Mouse (Mus musculus) stomach, postnatal 0 days (tissue): Measurements from ENCODE around the gene 4931408C20Rik. TPM values are rescaled to one million over a fixed set of nuclear protein-coding genes. Genes with fewer than 3 reads are reported as not detected.

Experiments
- ATAC-seq: fragments of 200-750 bp; cut with Nextera tagmentation; 2 replicates; pipeline ENCODE4 v1.8.0; 2017; ENCODE audit not compliant: low FRiP score, low TSS enrichment
- DNase-seq: peaks from one replicate; pipeline ENCODE4 v3.0.0-alpha.2; 2016; ENCODE audit warnings: low spot score
- H3K27ac ChIP-seq: fragments of 300-500 bp; sonication (generic); replicated peaks from 2 replicates; pipeline ENCODE4 v1.5.1; 2014; ENCODE audit warnings: mild to moderate bottlenecking, control low read depth
- H3K27me3 ChIP-seq: fragments of 300-500 bp; sonication (generic); 2 replicates; pipeline ENCODE4 v1.6.1; 2014; ENCODE audit warnings: low read length; ENCODE audit not compliant: control insufficient read depth, insufficient read depth
- H3K36me3 ChIP-seq: fragments of 300-500 bp; sonication (generic); 2 replicates; pipeline ENCODE4 v1.6.1; 2014; ENCODE audit warnings: low read length, mixed read lengths; ENCODE audit not compliant: control insufficient read depth, insufficient read depth
- H3K4me1 ChIP-seq: fragments of 300-500 bp; sonication (generic); replicated peaks from 2 replicates; pipeline ENCODE4 v1.6.1; 2014; ENCODE audit warnings: antibody characterized with exemption; ENCODE audit not compliant: control insufficient read depth, insufficient read depth
- H3K4me2 ChIP-seq: fragments of 300-500 bp; sonication (generic); replicated peaks from 2 replicates; pipeline ENCODE4 v1.6.1; 2014; ENCODE audit warnings: low read depth, mild to moderate bottlenecking, control low read depth, moderate library complexity
- H3K4me3 ChIP-seq: fragments of 300-500 bp; sonication (generic); 2 replicates; pipeline ENCODE4 v1.5.1; 2014; ENCODE audit warnings: low read depth, low read length, control low read depth
- H3K9ac ChIP-seq: fragments of 300-500 bp; sonication (generic); 2 replicates; pipeline ENCODE4 v1.6.1; 2014; ENCODE audit warnings: mild to moderate bottlenecking, low read length, control low read depth, mixed read lengths
- H3K9me3 ChIP-seq: fragments of 300-500 bp; sonication (generic); 2 replicates; pipeline ENCODE4 v1.6.1; 2016; ENCODE audit warnings: low read length; ENCODE audit not compliant: control insufficient read depth
- CTCF ChIP-seq: IDR thresholded peaks from 2 replicates; pipeline ENCODE4 v1.5.1; 2016; ENCODE audit warnings: antibody characterized with exemption, low read depth, mild to moderate bottlenecking, moderate library complexity
- EP300 ChIP-seq: optimal IDR thresholded peaks from 2 replicates; pipeline ENCODE3; 2016; ENCODE audit warnings: antibody characterized with exemption
- WGBS: fragments of 180-500 bp; shearing (Covaris S2); extraction: QIAGEN DNeasy Blood & Tissue Kit; methylation state at CpG from one replicate; pipeline ENCODE4 v1.1.7; 2014; 5-methylcytosine and 5-hydroxymethylcytosine counted together
- polyA plus RNA-seq: library from polyadenylated mRNA; unstranded; fragments of >200 nt; fragmentation: Nextera tagmentation; extraction: Ambion mirVana; gene quantifications from 2 replicates; pipeline ENCODE4 v1.2.1, GENCODE M21; 2015

Gene 4931408C20Rik
- polyA plus RNA-seq, 1 experiment from 2014 or later: not detected

DNA sequence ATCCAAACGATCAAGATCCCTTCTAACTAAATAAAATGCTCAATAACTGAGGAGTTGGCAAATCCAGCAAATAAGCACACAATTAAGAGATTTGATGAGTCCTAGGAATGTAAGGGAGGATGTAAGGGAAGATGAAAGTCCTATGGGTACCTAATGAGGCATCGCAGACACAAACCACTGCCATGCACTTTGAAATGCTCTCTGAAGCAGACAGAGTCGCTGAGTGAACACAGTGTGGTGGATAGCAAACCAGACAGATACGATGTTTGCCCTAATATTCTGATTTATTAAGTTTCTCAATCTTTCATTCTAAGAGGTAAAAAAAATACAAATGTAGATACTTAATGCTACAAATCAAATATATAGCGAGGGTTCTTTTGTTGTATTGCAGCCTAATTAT is 51.2 kb downstream of the 4931408C20Rik start:
- Histone ChIP-seq H3K9me3 (no peaks in the 10 kb centered on the region), H3K36me3 (no peaks in the 10 kb centered on the region), H3K27me3 (no peaks in the 10 kb centered on the region), H3K4me3 (no peak overlapping the region), H3K4me2 (no peak overlapping the region), H3K4me1 (no peaks in the 10 kb centered on the region), H3K9ac (no peak overlapping the region), H3K27ac (no peak overlapping the region)
- no peak for ATAC-seq
- DNase-seq: no peak
- TF ChIP-seq CTCF (no peak), EP300 (no peak)
- whole genome bisulfite sequencing: 86% methylated on average over 5 of the region's 5 CpGs
